Mouse (Mus musculus): ENCODE results near the gene Slc39a3. TPM values are rescaled to one million over a fixed set of nuclear protein-coding genes. Genes with fewer than 3 reads are reported as not detected.

Slc39a3 gene
- polyA plus RNA-seq, 1 experiment from 2014 or later = 14.3 TPM

DNA sequence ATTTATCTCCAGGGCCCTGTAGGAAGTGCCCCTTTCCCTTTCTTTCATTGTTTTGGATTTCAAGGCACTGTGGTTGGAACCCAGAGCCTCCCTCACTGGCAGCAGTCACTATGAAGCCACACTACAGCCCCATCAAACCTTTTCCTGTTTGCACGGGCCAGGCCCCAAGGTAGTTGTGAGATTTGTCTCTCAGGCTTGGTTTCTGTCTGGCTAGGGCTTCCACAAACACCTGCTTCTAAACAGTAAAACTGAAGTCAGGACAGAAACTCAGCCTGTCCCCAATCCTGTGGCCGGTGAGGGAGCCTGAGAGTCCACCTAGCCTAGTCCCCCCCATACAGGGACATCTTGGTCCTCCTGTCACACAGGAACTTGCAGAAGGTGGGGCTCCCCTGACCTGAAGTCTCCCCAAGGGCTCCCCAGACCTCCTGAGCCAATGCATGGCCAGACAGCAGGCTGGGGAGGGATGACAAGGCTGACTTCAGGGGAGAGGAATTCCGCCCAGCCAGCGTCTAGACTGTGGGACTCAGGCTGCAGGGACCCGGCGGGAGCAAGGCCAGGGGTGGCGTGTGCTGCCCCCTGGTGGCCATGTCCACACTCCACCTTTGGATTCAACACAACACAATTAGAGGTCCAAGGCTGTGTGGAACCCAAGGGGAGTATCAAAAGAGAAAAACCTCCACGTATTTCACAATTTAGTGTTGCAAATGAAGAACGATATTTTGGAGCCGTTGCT is 49.4 kb downstream of the Slc39a3 start:
- H3K27me3 ChIP-seq = no peaks in the 10 kb centered on the region
- in situ Hi-C loops (cut with MboI; ENCODE audit: low pct_unique_long_range_greater_than_20kb) = no loop called here
- ChIA-PET CTCF (interaction anchor here (2.9 to 10.2 kb wide), 2 partner anchors 33 to 60 kb away, joined by 10 to 130 read pairs; partner anchors contain the start of gene Gadd45b), POLR2A (no interaction called here)
- DNase-seq (ENCODE audit: low read depth, low spot score) = no peak
- TF ChIP-seq CTCF (IDR thresholded peaks at IDR 0.05) = no peak
- ATAC-seq = peak; percentile 51

DNA sequence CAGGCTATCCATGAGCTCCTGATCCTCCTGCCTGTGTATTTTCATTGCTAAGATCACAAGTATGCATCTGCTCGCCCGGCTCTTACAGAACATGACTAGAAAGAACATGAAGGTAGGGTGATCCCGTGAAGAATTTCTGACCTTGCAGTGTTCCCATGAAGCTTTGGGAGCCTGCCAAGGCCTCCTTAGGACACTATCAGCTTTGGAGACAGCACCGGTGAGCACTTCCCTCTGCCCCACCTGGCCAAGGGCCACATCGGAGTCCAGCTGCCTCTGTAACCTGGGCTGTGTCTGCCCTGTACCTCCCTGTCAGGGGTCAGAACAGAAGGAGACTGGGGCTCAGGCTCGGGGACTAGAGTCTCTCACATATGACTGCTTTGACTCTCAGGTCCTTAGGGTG is 50.5 kb downstream of the Slc39a3 start:
- ChIA-PET POLR2A (no interaction called here), CTCF (interaction anchor here (1.0 to 2.9 kb wide), 4 partner anchors 32 to 59 kb away, joined by 4 to 10 read pairs (median 5); partner anchors contain the start of gene Gadd45b)
- DNase-seq (ENCODE audit: low read depth, low spot score) = no peak
- no peak for ATAC-seq
- TF ChIP-seq CTCF (IDR thresholded peaks at IDR 0.05) = no peak
- no peaks in the 10 kb centered on the region for H3K27me3 ChIP-seq
- in situ Hi-C loops (cut with MboI; ENCODE audit: low pct_unique_long_range_greater_than_20kb) = no loop called here

DNA sequence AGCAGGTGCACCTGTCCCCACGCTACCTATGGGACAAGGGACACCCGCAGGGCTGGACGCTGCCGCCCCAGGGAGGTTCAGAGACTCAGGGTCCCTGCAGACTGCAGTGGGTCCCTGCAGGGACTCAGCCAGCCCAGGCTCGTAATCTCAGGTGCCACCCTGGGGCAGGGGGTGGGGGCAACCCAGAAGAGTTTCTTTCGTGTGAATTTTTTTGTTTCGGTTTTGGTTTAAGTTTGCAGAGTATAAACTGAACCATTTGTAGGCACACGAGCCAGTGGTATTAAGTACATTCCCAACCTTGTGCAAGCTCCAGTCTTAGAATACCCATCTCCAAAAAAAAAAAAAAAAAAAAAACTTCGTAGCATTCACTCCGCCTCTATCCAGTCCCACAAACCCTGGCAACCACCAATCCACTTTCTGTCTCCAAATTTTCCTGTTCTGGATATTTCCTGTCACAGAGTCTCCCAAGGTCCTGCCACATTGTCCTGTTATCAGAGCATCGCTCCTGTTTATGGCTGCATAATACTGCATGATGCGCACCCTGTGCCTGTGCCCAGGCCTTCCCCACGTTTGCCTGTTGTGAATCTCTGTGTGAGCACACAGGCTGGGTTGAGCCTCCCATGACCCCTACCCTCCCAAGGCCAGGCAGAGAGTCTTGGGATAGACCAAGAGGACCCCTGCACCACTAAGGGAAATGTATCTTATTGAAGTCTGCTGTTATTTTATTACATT is 51.1 kb downstream of the Slc39a3 start:
- ATAC-seq = no peak
- no peak for TF ChIP-seq CTCF (IDR thresholded peaks at IDR 0.05)
- no peak for DNase-seq (ENCODE audit: low read depth, low spot score)
- ChIA-PET POLR2A (no interaction called here), CTCF (interaction anchor here (0.9 to 2.9 kb wide), 5 partner anchors 23 to 59 kb away, joined by 3 to 10 read pairs (median 4); partner anchors contain the start of gene Gadd45b)
- in situ Hi-C loops (cut with MboI; ENCODE audit: low pct_unique_long_range_greater_than_20kb) = no loop called here
- H3K27me3 ChIP-seq = no peaks in the 10 kb centered on the region

DNA sequence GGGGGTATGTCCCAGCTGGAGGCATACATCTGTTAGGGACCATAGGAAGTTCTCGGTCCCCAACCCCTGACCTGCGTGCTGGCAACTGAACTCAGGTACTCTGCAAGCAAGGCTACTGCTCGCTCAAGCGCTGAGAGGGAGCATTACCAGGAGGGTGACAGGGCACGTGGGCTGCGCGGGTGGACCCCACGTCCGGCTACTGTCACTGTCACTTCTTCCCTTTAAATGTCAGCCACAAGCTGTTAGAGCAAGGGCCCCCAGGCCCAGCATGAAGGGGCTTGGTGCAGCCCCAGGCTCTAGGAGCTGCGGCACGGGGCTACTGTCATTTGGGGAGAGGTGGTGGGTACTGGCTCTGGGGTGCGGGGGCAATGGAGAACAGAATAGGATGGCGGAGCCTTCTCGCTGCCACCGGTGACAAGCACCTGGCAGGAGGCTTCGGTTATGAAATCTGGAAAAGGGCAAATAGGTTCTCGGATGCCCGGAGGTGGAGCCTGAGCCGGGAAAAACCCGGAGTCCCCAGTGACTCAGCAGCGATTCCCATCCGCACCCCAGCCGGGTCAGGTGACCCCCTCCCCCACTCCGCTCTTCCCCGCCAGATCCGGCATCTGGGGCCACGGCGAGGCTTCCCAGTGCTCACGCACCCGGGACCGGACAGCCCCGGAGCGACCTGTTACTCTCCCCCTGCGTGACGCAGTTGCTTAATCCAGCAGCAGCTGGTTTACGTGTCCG is 51.8 kb downstream of the Slc39a3 start:
- CTCF ChIA-PET = interaction anchor here (0.9 to 2.9 kb wide), 3 partner anchors 10 to 31 kb away, joined by 3 to 10 read pairs (median 4); no protein-coding TSS in a partner anchor
- no peak for DNase-seq (ENCODE audit: low read depth, low spot score)
- TF ChIP-seq CTCF (IDR thresholded peaks at IDR 0.05) = no peak
- H3K27me3 ChIP-seq = no peaks in the 10 kb centered on the region
- POLR2A ChIA-PET = no interaction called here
- in situ Hi-C loops (cut with MboI; ENCODE audit: low pct_unique_long_range_greater_than_20kb) = no loop called here
- ATAC-seq = no peak

DNA sequence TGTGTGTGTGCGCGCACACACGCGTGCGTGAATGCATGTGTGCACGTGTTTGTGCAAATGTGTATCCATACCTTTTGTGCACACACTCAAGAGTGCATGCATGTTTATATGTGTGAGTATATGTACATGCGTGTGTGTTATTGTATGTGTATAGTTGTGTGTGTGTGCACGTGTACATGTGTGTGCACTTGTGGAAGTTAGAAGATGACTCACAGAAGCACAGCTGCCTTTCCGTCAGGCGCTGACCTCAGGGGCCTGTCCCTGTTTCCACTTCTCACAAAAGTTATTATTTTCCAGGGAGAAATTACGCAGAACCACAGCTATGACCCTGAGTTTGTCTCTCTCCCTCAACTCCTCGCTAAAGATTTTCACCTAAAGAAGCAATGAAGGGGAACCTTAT is 53.0 kb downstream of the Slc39a3 start:
- ChIA-PET CTCF (interaction anchor here (0.8 to 1.7 kb wide), 3 partner anchors 11 to 37 kb away, joined by 3 to 4 read pairs (median 3); no protein-coding TSS in a partner anchor), POLR2A (no interaction called here)
- no peaks in the 10 kb centered on the region for H3K27me3 ChIP-seq
- in situ Hi-C loops (cut with MboI; ENCODE audit: low pct_unique_long_range_greater_than_20kb) = no loop called here
- TF ChIP-seq CTCF (IDR thresholded peaks at IDR 0.05) = no peak
- ATAC-seq = no peak
- no peak for DNase-seq (ENCODE audit: low read depth, low spot score)

DNA sequence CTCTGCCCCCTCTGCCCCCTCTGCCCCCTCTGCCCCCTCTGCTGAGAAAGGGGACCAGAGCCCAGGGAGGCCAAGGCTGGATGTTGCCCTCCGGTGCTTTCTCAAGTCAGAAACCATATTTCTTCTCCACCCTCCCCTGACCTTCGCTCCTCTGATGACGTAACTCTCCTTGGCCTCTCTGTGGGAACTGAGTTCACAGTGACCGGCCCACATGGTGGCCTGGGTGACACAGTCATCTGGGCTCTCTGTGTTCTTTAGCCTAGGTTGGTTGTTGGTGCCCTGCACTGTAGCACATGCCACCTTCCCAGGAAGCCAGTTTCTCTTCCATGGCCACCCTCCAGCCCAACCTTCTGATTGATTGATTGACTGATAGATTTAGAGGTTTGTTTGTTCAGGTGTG is 54.8 kb downstream of the Slc39a3 start:
- in situ Hi-C loops (cut with MboI; ENCODE audit: low pct_unique_long_range_greater_than_20kb) = no loop called here
- H3K27me3 ChIP-seq = no peaks in the 10 kb centered on the region
- TF ChIP-seq CTCF (IDR thresholded peaks at IDR 0.05) = no peak
- no peak for DNase-seq (ENCODE audit: low read depth, low spot score)
- ATAC-seq = no peak
- CTCF ChIA-PET = interaction anchor here (0.6 to 1.7 kb wide), 2 partner anchors 35 to 81 kb away, joined by 3 read pairs; no protein-coding TSS in a partner anchor
- POLR2A ChIA-PET = no interaction called here

DNA sequence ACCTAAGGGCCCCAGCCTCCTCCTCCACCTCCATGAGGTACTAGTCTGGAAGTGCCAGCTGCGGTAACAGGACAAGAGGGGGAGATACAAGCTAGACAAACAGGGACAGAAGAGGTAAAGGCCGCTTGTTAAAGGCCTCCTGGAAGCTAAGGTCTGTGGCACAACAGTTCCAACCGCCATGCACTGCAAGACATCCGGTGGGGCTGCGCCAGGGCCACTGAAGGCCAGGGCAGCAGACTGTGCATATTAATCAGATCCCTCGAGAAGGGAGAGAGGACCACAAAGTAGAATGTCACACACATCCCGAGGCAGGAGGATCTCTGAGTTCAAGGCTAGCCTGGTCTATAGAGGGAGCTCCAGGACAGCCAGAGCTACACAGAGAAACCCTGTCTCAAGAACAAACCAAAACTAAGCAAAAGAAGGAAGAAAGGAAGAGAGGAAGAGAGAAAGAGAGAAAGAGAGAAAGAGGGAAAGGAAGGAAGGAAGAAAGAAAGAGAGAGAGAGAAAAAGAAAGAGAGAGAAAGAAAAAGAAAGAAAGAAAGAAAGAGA is 55.6 kb downstream of the Slc39a3 start:
- ChIA-PET POLR2A (no interaction called here), CTCF (interaction anchor here (0.6 to 0.9 kb wide), 2 partner anchors 10 to 80 kb away, joined by 3 read pairs; no protein-coding TSS in a partner anchor)
- TF ChIP-seq CTCF (IDR thresholded peaks at IDR 0.05) = no peak
- DNase-seq (ENCODE audit: low read depth, low spot score) (no peak), ATAC-seq (no peak)
- in situ Hi-C loops (cut with MboI; ENCODE audit: low pct_unique_long_range_greater_than_20kb) = no loop called here
- H3K27me3 ChIP-seq = no peaks in the 10 kb centered on the region

Other genes with a start within 250 kb of the Slc39a3 start
- gene Sf3a2, start 239.2 kb downstream of the Slc39a3 start, polyA plus RNA-seq (2021) = 66.7 TPM
- 77.0 TPM for gene Plekhj1, start 238.8 kb downstream of the Slc39a3 start, polyA plus RNA-seq (2021)
- 0.47 TPM for gene Amh, start 232.2 kb downstream of the Slc39a3 start, polyA plus RNA-seq (2021)
- not detected for gene Jsrp1, start 223.9 kb downstream of the Slc39a3 start, polyA plus RNA-seq (2021)
- gene Oaz1, start 210.8 kb downstream of the Slc39a3 start, polyA plus RNA-seq (2021) = 618 TPM
- 0.10 TPM for gene Lingo3, start 193.4 kb downstream of the Slc39a3 start, polyA plus RNA-seq (2021)
- gene Lsm7, start 182.2 kb downstream of the Slc39a3 start, polyA plus RNA-seq (2021) = 77.8 TPM
- gene Sppl2b, start 182.2 kb downstream of the Slc39a3 start, polyA plus RNA-seq (2021) = 36.8 TPM
- gene Tmprss9, start 165.6 kb downstream of the Slc39a3 start, polyA plus RNA-seq (2021) = 0.04 TPM
- 253 TPM for gene Timm13, start 136.5 kb downstream of the Slc39a3 start, polyA plus RNA-seq (2021)
- 24.7 TPM for gene Lmnb2, start 119.2 kb downstream of the Slc39a3 start, polyA plus RNA-seq (2021)
- 53.8 TPM for gene Gadd45b, start 107.4 kb downstream of the Slc39a3 start, polyA plus RNA-seq (2021)
- gene Gng7, start 22.5 kb downstream of the Slc39a3 start, polyA plus RNA-seq (2021) = 7.2 TPM
- gene Diras1, start 11.8 kb downstream of the Slc39a3 start, polyA plus RNA-seq (2021) = 0.33 TPM
- gene Sgta, start 22.8 kb upstream of the Slc39a3 start, polyA plus RNA-seq (2021) = 129 TPM
- 43.3 TPM for gene Thop1, start 32.6 kb upstream of the Slc39a3 start, polyA plus RNA-seq (2021)
- gene Creb3l3, start 61.4 kb upstream of the Slc39a3 start, polyA plus RNA-seq (2021) = 0.08 TPM
- gene Map2k2, start 68.5 kb upstream of the Slc39a3 start, polyA plus RNA-seq (2021) = 150 TPM
- gene Zbtb7a, start 97.8 kb upstream of the Slc39a3 start, polyA plus RNA-seq (2021) = 40.6 TPM
- 33.9 TPM for gene Pias4, start 130.5 kb upstream of the Slc39a3 start, polyA plus RNA-seq (2021)
- gene Eef2, start 139.2 kb upstream of the Slc39a3 start, polyA plus RNA-seq (2021) = 1,798 TPM
- 82.0 TPM for gene Dapk3, start 145.6 kb upstream of the Slc39a3 start, polyA plus RNA-seq (2021)
- 0.50 TPM for gene 4930442H23Rik, start 146.4 kb upstream of the Slc39a3 start, polyA plus RNA-seq (2021)
- gene Nmrk2, start 164.6 kb upstream of the Slc39a3 start, polyA plus RNA-seq (2021) = 0.14 TPM
- gene Atcay, start 193.4 kb upstream of the Slc39a3 start, polyA plus RNA-seq (2021) = 0.04 TPM
- gene Zfr2, start 195.7 kb upstream of the Slc39a3 start, polyA plus RNA-seq (2021) = 11.7 TPM
- gene Matk, start 215.5 kb upstream of the Slc39a3 start, polyA plus RNA-seq (2021) = 1.5 TPM
- gene Mrpl54, start 229.5 kb upstream of the Slc39a3 start, polyA plus RNA-seq (2021) = 98.3 TPM
- 71.4 TPM for gene Apba3, start 229.5 kb upstream of the Slc39a3 start, polyA plus RNA-seq (2021)

All from Patski (cell line).